Mouse (Mus musculus): ENCODE measurements around the gene Ythdf2.
"Not testable (repeated sequence)": the region's sequence is repeated elsewhere in the genome, so short reads cannot be mapped to it uniquely, and the experiment has no call there.

Gene Ythdf2

DNA sequence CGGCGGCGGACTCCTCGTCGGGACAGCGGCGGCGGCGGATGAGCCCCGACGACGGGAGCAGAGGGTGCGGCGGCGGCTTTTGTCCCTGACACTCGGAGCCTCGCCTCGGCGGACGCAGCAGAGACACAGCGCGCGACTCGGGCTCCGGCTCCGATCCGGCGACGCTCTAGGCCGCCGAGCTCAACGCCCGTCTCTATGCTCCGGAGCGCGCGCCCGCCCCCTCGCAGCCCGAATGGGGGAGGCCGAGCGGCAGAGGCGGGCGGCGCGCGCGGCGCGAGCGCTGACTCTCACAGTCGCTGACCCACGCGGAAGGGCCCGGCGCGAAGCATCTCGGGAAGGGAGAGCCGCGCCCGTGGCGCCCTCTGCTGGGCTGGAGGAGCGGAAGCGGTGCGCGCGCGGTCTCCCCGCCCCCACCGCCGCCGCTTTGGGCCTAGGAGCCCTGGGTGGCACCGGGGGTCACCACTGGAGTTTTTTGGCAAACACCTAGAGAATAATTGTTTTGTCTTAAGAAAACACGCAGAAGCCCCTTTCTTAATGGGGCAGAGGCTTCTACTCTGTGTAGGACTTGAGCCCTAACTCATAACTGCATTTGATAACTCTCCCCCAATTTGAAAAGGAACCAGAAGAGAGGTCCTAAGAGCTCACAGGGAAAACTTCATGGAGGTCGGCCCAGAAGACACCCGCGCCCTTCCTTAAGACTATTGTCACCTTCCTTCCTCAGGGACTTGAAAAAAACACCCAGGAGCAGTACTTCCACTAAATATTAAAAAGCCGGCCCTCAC is at the start of gene Ythdf2:
Gene Ythdf2 (minus strand): TSS at position 351 of the 782 bp plus-strand sequence.
- peak; percentile 96 for DNase-seq

DNA sequence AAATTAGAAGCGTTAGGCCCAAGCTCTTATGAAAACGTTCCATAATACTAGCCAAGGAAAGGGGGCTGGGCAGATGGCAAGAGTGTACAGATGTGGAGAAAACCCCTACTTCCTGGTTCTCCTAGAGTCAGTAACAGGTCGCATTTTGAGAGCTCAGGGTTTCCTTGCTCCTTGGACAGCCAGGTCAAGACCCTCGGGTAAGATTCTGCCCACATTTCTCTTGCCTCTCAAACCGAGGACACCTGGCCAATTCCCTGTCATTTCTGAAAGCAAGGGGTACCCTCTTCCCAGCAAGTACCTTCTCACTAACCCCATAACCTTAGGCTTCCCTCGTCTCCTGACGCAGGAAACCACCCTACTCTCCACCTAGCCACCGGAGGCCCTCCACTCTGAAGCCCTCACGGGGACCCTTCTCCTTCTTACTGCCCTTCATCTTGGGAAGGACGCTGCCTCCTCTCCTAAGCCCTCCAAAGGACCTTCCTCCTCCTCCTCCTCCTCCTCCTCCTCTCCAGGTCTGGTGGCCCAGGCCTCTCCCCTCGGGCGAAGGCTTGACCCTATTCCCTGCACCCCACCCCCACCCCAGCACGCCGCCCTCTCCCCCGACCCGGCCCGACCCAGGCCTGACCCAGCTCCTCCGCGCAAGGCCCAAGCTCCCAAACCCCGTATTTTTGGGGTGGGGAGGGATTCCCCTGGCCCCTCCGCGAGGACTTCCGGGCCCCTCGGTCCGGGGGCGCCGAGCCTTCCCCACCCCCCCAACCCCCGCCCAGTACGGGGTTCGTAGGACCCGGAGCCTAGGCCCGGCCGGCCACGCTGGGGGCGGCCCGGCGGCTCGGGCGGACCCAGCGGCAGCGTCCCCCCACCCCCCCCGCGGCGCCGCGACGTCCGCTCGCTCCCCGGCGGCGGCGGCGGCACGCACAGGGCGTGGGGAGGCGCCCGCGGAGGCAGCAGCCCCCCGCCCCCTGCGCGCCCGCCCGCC is 48.6 kb upstream of the Ythdf2 start:
- peak; percentile 50 for DNase-seq

DNA sequence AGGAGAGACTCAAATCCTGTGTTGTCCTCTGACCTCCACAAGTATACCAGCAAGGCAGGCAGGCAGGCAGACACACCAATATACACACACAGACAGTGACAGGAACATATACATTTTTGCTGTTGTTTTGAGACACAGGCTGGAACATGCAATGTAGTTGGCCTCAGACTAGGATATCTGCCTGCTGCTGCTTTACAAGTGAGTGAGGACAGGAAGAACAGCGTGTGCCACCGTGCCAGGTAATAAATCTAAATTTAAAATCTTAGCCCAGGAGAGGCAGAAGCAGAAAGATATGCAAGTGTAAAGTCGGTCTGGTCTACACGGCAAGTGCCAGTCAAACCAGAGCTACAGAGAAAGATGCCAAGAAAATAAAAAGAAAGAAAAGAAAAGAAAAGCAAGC is 47.1 kb upstream of the Ythdf2 start:
- no peak for DNase-seq

DNA sequence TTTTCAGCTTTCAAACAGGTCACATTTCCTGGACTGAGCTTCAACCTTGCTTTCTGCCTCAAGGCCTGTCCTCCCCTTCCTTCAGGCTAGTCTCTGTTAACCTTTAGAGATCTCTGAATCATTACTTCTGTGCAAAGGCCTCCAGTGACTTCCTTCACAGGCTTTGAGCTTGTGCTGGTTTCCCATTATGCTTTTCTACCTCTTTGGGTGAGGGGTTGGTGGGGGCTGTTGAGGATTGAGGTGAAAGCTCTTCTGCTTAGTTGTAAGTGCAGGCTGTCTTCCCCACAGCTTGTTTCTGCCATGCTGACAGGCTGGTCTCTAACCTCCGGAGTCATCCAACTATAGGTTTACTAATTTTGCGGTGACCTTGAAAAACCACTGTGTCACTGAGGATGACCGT is 44.3 kb upstream of the Ythdf2 start:
- no peak for DNase-seq

- no peak for DNase-seq
Measured at GRCm38 (mm10) chr4:132254986-132255385, 42.9 kb upstream of the Ythdf2 start.

DNA sequence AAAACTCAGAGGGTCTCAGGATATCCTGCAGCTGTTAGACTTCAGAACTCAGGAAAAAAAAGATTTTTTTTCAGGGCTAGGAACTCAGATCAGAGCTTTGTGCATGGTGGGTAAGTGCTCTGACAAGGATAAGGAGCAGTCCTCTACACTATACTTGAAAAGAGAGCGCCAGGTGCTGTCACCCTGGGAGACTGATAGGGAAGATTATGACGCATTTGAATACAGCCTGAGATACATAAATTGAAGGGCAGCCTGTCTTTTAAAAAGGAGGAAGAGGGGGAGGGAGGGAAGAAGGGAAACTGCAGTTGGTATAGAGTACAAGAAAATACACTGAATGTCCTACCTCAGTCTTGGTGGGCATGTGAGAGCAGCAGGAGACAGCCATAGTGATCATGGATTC is 41.5 kb upstream of the Ythdf2 start:
- DNase-seq = no peak

GRCm38 (mm10) chr4:132253128-132253527 is 41.0 kb upstream of the Ythdf2 start:
- DNase-seq = no peak

GRCm38 (mm10) chr4:132251596-132251995 is 39.5 kb upstream of the Ythdf2 start:
- no peak for DNase-seq

DNA sequence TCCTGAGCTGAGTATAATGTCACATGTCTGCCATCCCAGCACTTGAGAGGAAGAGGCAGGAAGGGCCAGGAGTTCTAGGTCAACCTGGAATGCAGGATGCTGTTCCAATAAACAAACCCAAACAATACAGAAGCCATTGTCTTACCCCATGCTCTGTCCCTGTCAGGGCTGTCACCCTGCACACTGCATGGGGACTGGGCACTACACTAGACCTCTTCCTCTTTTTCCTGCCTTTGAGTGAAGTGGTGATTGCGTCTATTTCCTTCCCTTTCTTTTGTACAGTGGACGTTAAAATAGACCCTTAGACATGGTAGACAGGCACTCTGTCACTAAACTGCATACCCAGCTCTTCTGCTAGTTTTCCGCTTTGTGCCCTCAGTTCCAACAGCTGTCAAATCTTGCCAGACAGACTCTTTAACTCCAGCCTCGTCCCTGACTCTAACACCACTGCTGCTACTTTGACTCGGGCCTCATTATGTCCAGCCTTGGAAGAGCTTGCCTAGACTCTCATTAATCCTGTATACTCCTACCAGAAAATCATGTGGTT is 35.4 kb upstream of the Ythdf2 start:
- DNase-seq = no peak

DNA sequence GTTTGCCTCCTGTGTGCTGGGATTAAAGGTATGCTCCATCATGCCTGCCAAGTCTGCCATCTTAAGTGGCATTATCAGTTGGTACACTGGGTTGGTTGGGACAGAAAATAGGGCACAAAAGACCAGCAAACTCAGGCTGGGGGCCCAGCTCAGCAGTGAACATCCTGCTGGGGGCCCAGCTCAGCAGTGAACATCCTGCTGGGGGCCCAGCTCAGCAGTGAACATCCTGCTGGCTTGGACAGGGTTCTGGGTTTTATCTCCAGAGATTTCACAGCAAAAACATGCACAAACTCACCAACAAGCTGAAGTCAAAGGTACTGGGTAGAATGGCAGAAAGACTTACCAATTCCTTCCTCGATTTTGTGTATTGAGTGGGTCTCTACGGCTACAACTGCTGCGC is 33.5 kb upstream of the Ythdf2 start:
- DNase-seq = no peak

GRCm38 (mm10) chr4:132241208-132241607 is 29.1 kb upstream of the Ythdf2 start:
- no peak for DNase-seq

- no peak for DNase-seq
Measured at GRCm38 (mm10) chr4:132240367-132240766, 28.3 kb upstream of the Ythdf2 start.

- no peak for DNase-seq
Measured at GRCm38 (mm10) chr4:132238356-132238755, 26.3 kb upstream of the Ythdf2 start.

DNA sequence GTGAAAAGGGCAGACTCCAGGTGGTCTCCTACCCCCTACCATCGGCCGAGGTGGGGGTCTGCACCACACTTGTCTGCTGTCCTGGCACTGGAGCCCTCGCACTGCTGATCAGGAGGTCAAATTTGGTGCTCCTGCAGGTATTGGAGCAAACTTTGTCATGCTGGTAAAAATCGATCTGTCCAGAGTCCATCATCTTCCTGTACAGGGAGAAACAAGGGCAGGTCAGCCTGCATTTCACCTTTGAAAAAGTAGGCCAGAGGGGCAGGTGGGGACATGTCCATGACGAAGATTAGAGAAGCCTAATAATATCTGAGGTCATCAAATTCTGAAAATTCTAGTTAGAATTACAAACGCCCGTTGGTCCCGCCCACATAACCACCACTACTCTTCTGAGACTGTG is 22.6 kb upstream of the Ythdf2 start:
- DNase-seq = no peak

GRCm38 (mm10) chr4:132230422-132230821 is 18.3 kb upstream of the Ythdf2 start:
- no peak for DNase-seq

DNA sequence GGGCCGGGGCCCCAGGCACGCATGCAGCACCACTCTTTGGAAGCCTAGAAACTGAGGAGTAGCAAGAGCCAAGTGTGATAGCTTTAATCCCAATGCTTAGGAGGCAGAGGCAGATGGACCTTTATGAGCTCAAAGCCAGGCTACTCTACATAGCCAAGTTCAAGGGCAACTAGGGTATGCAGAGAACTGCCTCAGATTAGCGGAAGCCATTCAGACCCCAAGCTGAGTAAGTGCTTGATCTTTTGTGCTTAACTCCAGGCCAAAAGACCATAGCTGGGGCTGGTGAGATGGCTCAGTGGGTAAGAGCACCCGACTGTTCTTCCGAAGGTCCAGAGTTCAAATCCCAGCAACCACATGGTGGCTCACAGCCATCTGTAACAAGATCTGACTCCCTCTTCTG is 9.9 kb upstream of the Ythdf2 start:
- DNase-seq = not testable (repeated sequence)

DNA sequence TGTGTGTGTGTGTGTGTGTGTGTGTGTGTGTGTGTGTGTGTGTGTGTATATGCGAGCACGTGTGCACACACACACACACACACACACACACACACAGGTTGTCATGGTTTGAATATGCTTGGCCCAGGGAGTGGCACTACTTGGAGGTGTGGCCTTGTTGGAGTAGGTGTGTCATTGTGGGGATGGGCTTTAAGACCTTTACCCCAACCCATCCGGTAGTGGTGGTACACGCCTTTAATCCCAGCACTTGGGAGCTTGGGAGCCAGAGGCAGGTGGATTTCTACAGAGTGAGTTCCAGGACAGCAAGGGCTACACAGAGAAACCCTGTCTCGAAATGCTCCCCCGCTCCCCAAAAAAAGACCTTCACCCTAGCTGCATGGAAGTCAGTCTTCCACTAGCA is 6.3 kb upstream of the Ythdf2 start:
- DNase-seq = not testable (repeated sequence)

GRCm38 (mm10) chr4:132217781-132218180 is 5.7 kb upstream of the Ythdf2 start:
- no peak for DNase-seq

DNA sequence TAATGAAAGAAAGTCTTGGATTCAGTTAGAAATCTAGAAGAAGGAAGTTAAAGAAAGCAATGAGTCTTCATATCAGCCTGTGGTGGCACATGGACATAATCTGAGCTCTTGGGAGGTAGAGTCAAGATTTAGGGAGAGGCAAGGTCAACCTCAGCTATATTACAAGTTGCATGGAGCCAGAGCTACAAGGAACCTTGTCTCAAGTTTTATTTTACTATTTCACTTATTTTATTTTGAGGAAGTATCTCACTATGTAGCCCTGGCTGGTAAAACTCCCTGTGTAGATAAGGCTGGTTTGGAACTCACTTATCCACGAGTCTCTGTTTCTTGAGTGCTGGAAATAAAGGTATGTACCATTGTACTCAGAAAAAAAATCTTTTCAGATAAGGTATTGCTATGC is 4.5 kb upstream of the Ythdf2 start:
- DNase-seq = no peak

- no peak for DNase-seq
Measured at GRCm38 (mm10) chr4:132214847-132215246, 2.7 kb upstream of the Ythdf2 start.

DNA sequence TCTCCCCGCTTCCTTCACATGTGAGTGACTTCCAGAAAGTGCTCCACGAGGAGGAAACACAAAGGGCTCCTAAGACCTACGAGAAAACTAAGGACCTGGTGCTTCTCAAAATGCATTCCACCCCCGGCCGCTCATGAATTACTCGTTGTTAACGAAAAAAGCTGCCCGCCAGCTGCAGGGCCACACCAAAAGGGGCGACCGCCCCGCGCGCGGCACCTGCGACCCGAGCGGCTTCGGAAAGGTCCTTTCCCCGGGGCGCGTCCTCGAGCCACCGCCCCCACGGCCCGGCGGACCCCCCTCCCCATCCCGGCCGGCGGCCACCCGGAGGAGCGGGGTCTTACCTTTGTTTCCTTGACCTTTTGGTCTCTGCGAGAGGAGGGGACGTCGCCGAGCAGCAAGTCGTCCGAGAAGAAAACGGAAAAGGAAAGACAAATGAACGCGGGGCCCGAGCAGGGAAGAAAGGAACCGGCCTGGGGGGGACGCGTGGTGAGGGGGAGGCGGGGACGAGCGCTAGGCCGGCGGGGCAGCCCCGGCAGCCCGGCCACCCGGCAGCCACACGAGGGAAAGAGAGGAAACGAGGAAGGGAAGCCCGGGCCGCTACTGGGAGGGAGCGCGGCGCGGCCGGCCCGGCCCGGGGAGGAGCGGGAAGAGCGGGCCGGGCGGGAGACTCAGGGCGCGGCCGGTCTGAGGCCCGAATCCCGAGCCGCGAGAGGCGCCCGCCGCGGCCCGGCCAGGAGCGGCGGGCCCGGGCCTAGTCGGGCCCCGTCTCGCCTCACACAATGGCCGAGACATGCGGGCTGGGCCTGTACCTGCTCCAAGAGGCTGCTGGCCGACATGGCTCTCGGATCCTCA is 786 bp downstream of the Ythdf2 start:
- peak; percentile 35 for DNase-seq

DNA sequence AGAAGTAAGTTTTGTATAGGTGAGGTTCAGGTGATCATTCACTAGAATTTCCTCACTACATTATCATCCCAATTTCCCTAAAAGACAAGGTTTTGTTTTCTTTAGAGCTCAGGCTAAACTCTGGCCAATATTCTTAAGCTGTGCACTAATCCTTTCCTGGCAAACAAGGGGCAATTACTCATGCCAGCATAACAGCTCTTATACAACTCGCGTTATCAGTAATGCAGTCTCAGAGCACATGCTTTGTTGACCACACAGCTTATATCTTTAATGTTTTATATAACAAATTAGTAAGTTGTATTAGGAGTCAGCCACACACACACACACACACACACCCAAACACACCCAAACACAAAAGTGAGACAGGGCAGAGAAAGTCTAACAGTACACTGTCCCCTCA is 1.8 kb downstream of the Ythdf2 start:
- no peak for DNase-seq

DNA sequence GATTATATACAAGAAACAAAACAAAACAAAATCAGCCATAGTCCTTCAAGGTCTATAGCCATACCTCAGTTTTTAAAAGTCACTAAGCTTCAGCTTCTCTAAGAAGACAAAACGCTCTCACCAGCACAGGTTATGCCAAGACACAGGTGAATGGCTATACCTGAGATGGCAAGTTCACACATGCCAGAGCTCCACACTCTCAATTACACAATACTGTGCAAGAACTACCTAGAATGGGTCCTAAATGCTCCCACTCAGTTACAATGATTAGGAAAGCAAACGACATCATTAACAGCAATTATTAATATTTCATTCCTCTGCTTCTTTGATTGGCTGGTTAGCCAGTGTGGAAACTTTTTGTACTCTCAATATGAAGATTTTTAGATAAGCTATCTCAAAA is 2.8 kb downstream of the Ythdf2 start:
- DNase-seq = no peak

Data from cerebellum, adult 11-12 months (tissue).